Mouse (Mus musculus) heart, embryonic 10.5 days (tissue): ENCODE results near the gene Rsrc1. TPM values are rescaled to one million over a fixed set of nuclear protein-coding genes. Genes with fewer than 3 reads are reported as not detected.

Experiments
- DNase-seq: peaks from one replicate; pipeline ENCODE4 v3.0.0-alpha.2; 2017; ENCODE audit warnings: low spot score
- H3K27ac ChIP-seq: fragments of 300-500 bp; sonication (generic); 2 replicates; pipeline ENCODE4 v1.5.1; 2016; ENCODE audit warnings: mild to moderate bottlenecking
- H3K27me3 ChIP-seq: fragments of 300-500 bp; sonication (generic); 2 replicates; pipeline ENCODE4 v1.6.1; 2016; ENCODE audit warnings: mild to moderate bottlenecking; ENCODE audit not compliant: poor library complexity, insufficient read depth, severe bottlenecking
- H3K36me3 ChIP-seq: fragments of 300-500 bp; sonication (generic); 2 replicates; pipeline ENCODE4 v1.6.1; 2016; ENCODE audit warnings: mild to moderate bottlenecking, moderate library complexity
- H3K4me1 ChIP-seq: fragments of 300-500 bp; sonication (generic); 2 replicates; pipeline ENCODE4 v1.6.1; 2016; ENCODE audit warnings: mild to moderate bottlenecking
- H3K4me3 ChIP-seq: fragments of 300-500 bp; sonication (generic); 2 replicates; pipeline ENCODE4 v1.5.1; 2016; ENCODE audit warnings: mild to moderate bottlenecking, moderate library complexity
- H3K9me3 ChIP-seq: fragments of 300-500 bp; sonication (generic); 2 replicates; pipeline ENCODE4 v1.6.1; 2016; ENCODE audit warnings: mild to moderate bottlenecking, moderate library complexity
- WGBS: fragments of 180-500 bp; shearing (Covaris S2); methylation state at CpG from one replicate; pipeline ENCODE4 v1.1.7; 2016; 5-methylcytosine and 5-hydroxymethylcytosine counted together
- polyA plus RNA-seq: library from polyadenylated mRNA; unstranded; fragments of >200 nt; fragmentation: Nextera tagmentation; extraction: Ambion mirVana; gene quantifications from 2 replicates; pipeline ENCODE4 v1.2.1, GENCODE M21; 2016

Gene Rsrc1
- 26.2 and 35.6 TPM in 2 replicates for polyA plus RNA-seq

GRCm38 (mm10) chr3:66981101-66981661 lies at the start of gene Rsrc1:
Gene Rsrc1 (plus strand): TSS chr3:66981390.
- Histone ChIP-seq H3K9me3 (no peaks in the 10 kb centered on the region), H3K27me3 (peaks cover 81% of the 10 kb centered on the region), H3K36me3 (no peaks in the 10 kb centered on the region), H3K4me3 (peak within 1 kb of the TSS; percentile 73), H3K27ac (peak within 1 kb of the TSS; percentile 65), H3K4me1 (peaks cover 27% of the 10 kb centered on the region)
- DNase-seq = no peak
- under 1% methylated on average over 54 of the region's 62 CpGs for WGBS

GRCm38 (mm10) chr3:66939675-66940074 lies 41.5 kb upstream of the Rsrc1 start:
- Histone ChIP-seq H3K4me3 (no peak overlapping the region), H3K27me3 (no peaks in the 10 kb centered on the region), H3K27ac (no peak overlapping the region), H3K36me3 (no peaks in the 10 kb centered on the region), H3K9me3 (no peaks in the 10 kb centered on the region), H3K4me1 (no peaks in the 10 kb centered on the region)
- DNase-seq = no peak
- WGBS = 72% methylated on average over 10 of the region's 10 CpGs

GRCm38 (mm10) chr3:66955126-66955525 lies 26.1 kb upstream of the Rsrc1 start:
- whole genome bisulfite sequencing = 68% methylated on average over 2 of the region's 2 CpGs
- DNase-seq = no peak

GRCm38 (mm10) chr3:66959972-66960371 lies 21.2 kb upstream of the Rsrc1 start:
- no peak overlapping the region for H3K4me3 ChIP-seq
- DNase-seq = no peak
- WGBS = 54% methylated on average over 5 of the region's 5 CpGs
- no peak overlapping the region for H3K27ac ChIP-seq
- no peaks in the 10 kb centered on the region for H3K9me3 ChIP-seq
- H3K4me1 ChIP-seq = no peaks in the 10 kb centered on the region
- no peaks in the 10 kb centered on the region for H3K27me3 ChIP-seq
- H3K36me3 ChIP-seq = no peaks in the 10 kb centered on the region

More at GRCm38 (mm10) chr3:66955126-66955525, 26.1 kb upstream of the Rsrc1 start:
- Histone ChIP-seq H3K9me3 (no peaks in the 10 kb centered on the region), H3K4me1 (no peaks in the 10 kb centered on the region), H3K36me3 (no peaks in the 10 kb centered on the region), H3K27me3 (no peaks in the 10 kb centered on the region), H3K27ac (no peak overlapping the region), H3K4me3 (no peak overlapping the region)

GRCm38 (mm10) chr3:66964884-66965283 lies 16.3 kb upstream of the Rsrc1 start:
- Histone ChIP-seq H3K4me1 (no peaks in the 10 kb centered on the region), H3K4me3 (no peak overlapping the region), H3K36me3 (no peaks in the 10 kb centered on the region), H3K27ac (no peak overlapping the region), H3K9me3 (no peaks in the 10 kb centered on the region), H3K27me3 (peaks cover 26% of the 10 kb centered on the region)
- 62% methylated on average over 3 of the region's 3 CpGs for WGBS
- DNase-seq = no peak

GRCm38 (mm10) chr3:66967508-66967907 lies 13.7 kb upstream of the Rsrc1 start:
- 59% methylated on average over 4 of the region's 4 CpGs for WGBS
- no peak overlapping the region for H3K27ac ChIP-seq
- DNase-seq = no peak
- no peaks in the 10 kb centered on the region for H3K36me3 ChIP-seq
- H3K9me3 ChIP-seq = no peaks in the 10 kb centered on the region
- H3K27me3 ChIP-seq = peaks cover 52% of the 10 kb centered on the region
- H3K4me1 ChIP-seq = peaks cover 13% of the 10 kb centered on the region; the same call in 1 of the 2 replicates
- H3K4me3 ChIP-seq = no peak overlapping the region

GRCm38 (mm10) chr3:66970261-66970660 lies 10.9 kb upstream of the Rsrc1 start:
- no peak for DNase-seq
- H3K4me1 ChIP-seq = peaks cover 20% of the 10 kb centered on the region

GRCm38 (mm10) chr3:66970661-66971331 lies 10.4 kb upstream of the Rsrc1 start:
- Histone ChIP-seq H3K4me1 (peaks cover 20% of the 10 kb centered on the region), H3K9me3 (no peaks in the 10 kb centered on the region), H3K27me3 (peaks cover 84% of the 10 kb centered on the region), H3K27ac (no peak overlapping the region), H3K36me3 (no peaks in the 10 kb centered on the region), H3K4me3 (peak overlapping the region; percentile 46)
- DNase-seq = no peak
- under 1% methylated on average over 29 of the region's 29 CpGs for WGBS

More at GRCm38 (mm10) chr3:66970261-66970660, 10.9 kb upstream of the Rsrc1 start:
- Histone ChIP-seq H3K36me3 (no peaks in the 10 kb centered on the region), H3K4me3 (peak overlapping the region; percentile 46), H3K27ac (no peak overlapping the region), H3K27me3 (peaks cover 79% of the 10 kb centered on the region), H3K9me3 (no peaks in the 10 kb centered on the region)
- WGBS = under 1% methylated on average over 10 of the region's 10 CpGs

- WGBS = 4% methylated on average over 16 of the region's 16 CpGs
- peaks cover 96% of the 10 kb centered on the region for H3K27me3 ChIP-seq
- no peaks in the 10 kb centered on the region for H3K36me3 ChIP-seq
- H3K4me1 ChIP-seq = peaks cover 20% of the 10 kb centered on the region
- H3K27ac ChIP-seq = no peak overlapping the region
- no peaks in the 10 kb centered on the region for H3K9me3 ChIP-seq
- no peak overlapping the region for H3K4me3 ChIP-seq
- DNase-seq = no peak
Measured at GRCm38 (mm10) chr3:66972191-66972950, 8.8 kb upstream of the Rsrc1 start.

GRCm38 (mm10) chr3:66973391-66973943 lies 7.7 kb upstream of the Rsrc1 start:
- DNase-seq = no peak
- under 1% methylated on average over 59 of the region's 59 CpGs for WGBS
- peak overlapping the region; percentile 59 for H3K27ac ChIP-seq
- peak overlapping the region; percentile 67 for H3K4me3 ChIP-seq
- H3K27me3 ChIP-seq = peaks cover 96% of the 10 kb centered on the region
- no peaks in the 10 kb centered on the region for H3K9me3 ChIP-seq
- H3K4me1 ChIP-seq = peaks cover 21% of the 10 kb centered on the region
- no peaks in the 10 kb centered on the region for H3K36me3 ChIP-seq

- H3K27ac ChIP-seq = no peak overlapping the region
- H3K4me3 ChIP-seq = no peak overlapping the region
- DNase-seq = no peak
- WGBS = 18% methylated on average over 3 of the region's 3 CpGs
- peaks cover 26% of the 10 kb centered on the region for H3K4me1 ChIP-seq
- H3K27me3 ChIP-seq = peaks cover 97% of the 10 kb centered on the region
- no peaks in the 10 kb centered on the region for H3K9me3 ChIP-seq
- no peaks in the 10 kb centered on the region for H3K36me3 ChIP-seq
Measured at GRCm38 (mm10) chr3:66974501-66974900, 6.7 kb upstream of the Rsrc1 start.

- H3K27me3 ChIP-seq = peaks cover 96% of the 10 kb centered on the region
- no peak overlapping the region for H3K4me3 ChIP-seq
- no peaks in the 10 kb centered on the region for H3K9me3 ChIP-seq
- no peak overlapping the region for H3K27ac ChIP-seq
- no peak for DNase-seq
- H3K36me3 ChIP-seq = no peaks in the 10 kb centered on the region
- 8% methylated on average over 13 of the region's 13 CpGs for WGBS
- peaks cover 28% of the 10 kb centered on the region for H3K4me1 ChIP-seq
Measured at GRCm38 (mm10) chr3:66976889-66977615, 4.1 kb upstream of the Rsrc1 start.
